Mouse (Mus musculus) right cerebral cortex, postnatal 25 days (tissue): ENCODE results near the gene Glcci1.

Experiments used
- DNase-seq: peaks from one replicate; pipeline ENCODE4 v3.0.0; 2022

Glcci1 gene

GRCm38 (mm10) chr6:8556849-8557571 is 47.6 kb downstream of the Glcci1 start:
- DNase-seq = no peak

GRCm38 (mm10) chr6:8560682-8561081 is 51.3 kb downstream of the Glcci1 start:
- DNase-seq = no peak

GRCm38 (mm10) chr6:8582377-8582776 is 73.0 kb downstream of the Glcci1 start:
- DNase-seq = no peak

GRCm38 (mm10) chr6:8583892-8584291 is 74.5 kb downstream of the Glcci1 start:
- DNase-seq = no peak

GRCm38 (mm10) chr6:8591665-8592064 is 82.3 kb downstream of the Glcci1 start:
- no peak for DNase-seq

GRCm38 (mm10) chr6:8617369-8617768 is 108.0 kb downstream of the Glcci1 start:
- no peak for DNase-seq

- no peak for DNase-seq
Measured at GRCm38 (mm10) chr6:8619582-8620350, 110.4 kb downstream of the Glcci1 start.

GRCm38 (mm10) chr6:8623045-8623444 is 113.6 kb downstream of the Glcci1 start:
- DNase-seq = no peak

- no peak for DNase-seq
Measured at GRCm38 (mm10) chr6:8628226-8628625, 118.8 kb downstream of the Glcci1 start.

- DNase-seq = no peak
Measured at GRCm38 (mm10) chr6:8628715-8629267, 119.4 kb downstream of the Glcci1 start.

- DNase-seq = no peak
Measured at GRCm38 (mm10) chr6:8630531-8630930, 121.1 kb downstream of the Glcci1 start.

GRCm38 (mm10) chr6:8631362-8631761 is 122.0 kb downstream of the Glcci1 start:
- no peak for DNase-seq

- no peak for DNase-seq
Measured at GRCm38 (mm10) chr6:8631986-8632632, 122.7 kb downstream of the Glcci1 start.

GRCm38 (mm10) chr6:8632701-8633100 is 123.3 kb downstream of the Glcci1 start:
- no peak for DNase-seq

GRCm38 (mm10) chr6:8638122-8638521 is 128.7 kb downstream of the Glcci1 start:
- peak; percentile 33 for DNase-seq

- peak; percentile 27 for DNase-seq
Measured at GRCm38 (mm10) chr6:8638899-8639298, 129.5 kb downstream of the Glcci1 start.

GRCm38 (mm10) chr6:8639526-8639925 is 130.1 kb downstream of the Glcci1 start:
- no peak for DNase-seq

- DNase-seq = no peak
Measured at GRCm38 (mm10) chr6:8640863-8641262, 131.5 kb downstream of the Glcci1 start.

GRCm38 (mm10) chr6:8644703-8645102 is 135.3 kb downstream of the Glcci1 start:
- peak; percentile 63 for DNase-seq

- DNase-seq = peak; percentile 29
Measured at GRCm38 (mm10) chr6:8645708-8646107, 136.3 kb downstream of the Glcci1 start.
